Mouse (Mus musculus): ENCODE measurements around the gene Dennd4b.
"Not testable (repeated sequence)": the region's sequence is repeated elsewhere in the genome, so short reads cannot be mapped to it uniquely, and the experiment has no call there.

Gene Dennd4b

DNA sequence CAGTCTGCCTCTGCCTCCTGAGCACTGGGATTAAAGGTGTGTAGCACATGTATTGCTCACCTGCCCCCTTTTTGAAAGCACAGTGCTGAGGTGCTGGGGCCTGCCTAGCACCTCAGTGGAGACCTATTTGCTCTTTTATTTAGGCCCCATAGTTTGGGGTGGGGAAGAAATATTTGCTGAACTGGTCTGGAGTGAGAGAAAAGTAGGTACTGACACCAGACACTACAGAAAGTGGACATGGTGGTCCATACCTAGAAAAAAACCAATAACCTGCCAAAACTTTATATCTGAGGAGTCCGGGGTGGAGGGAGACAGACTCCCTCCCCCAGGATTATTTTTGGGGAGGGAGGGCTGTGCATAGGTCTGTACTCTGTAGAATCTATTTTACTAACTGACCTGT, 11.8 kb upstream of the Dennd4b start:
- not testable (repeated sequence) for DNase-seq (ENCODE audit: low read depth)

DNA sequence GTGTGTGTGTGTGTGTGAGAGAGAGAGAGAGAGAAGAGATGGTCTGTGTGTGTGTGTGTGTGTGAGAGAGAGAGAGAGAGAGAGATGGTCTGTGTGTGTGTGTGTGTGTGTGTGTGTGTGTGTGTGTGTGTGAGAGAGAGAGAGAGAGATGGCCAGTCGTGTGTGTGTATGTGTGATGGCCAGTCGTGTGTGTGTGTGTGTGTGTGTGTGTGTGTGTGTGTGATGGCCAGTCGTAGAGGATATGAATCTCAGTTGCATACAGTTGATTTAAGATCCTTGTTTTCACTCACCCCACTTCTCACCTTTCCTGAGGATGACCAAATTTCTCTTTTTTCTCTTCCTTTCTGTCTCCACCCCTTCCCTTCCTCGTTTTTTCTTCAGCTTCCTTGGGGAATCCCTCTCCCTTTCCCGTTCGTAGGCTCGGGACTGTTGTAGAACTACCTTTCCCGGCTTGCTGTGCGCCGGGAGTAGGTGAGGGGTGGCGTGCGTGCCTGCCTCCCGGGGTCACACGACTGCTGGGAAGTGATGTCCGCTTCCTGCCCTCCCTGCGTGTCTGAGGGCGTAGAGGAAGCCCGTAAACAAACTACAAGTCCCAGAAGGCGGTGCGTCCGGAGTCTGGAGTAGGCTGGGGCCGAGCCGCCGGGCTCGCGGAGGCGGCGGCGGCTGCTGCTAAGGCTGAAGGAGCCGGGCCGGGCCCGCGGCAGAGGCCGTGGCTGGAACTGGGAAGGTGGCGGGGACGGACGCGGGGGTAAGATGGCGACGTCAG, 11.1 kb upstream of the Dennd4b start, which contains the start of gene Crtc2:
Gene Crtc2, plus strand, starts transcription at position 511 of the 766 bp plus-strand sequence.
- peak; percentile 85 for DNase-seq (ENCODE audit: low read depth)

DNA sequence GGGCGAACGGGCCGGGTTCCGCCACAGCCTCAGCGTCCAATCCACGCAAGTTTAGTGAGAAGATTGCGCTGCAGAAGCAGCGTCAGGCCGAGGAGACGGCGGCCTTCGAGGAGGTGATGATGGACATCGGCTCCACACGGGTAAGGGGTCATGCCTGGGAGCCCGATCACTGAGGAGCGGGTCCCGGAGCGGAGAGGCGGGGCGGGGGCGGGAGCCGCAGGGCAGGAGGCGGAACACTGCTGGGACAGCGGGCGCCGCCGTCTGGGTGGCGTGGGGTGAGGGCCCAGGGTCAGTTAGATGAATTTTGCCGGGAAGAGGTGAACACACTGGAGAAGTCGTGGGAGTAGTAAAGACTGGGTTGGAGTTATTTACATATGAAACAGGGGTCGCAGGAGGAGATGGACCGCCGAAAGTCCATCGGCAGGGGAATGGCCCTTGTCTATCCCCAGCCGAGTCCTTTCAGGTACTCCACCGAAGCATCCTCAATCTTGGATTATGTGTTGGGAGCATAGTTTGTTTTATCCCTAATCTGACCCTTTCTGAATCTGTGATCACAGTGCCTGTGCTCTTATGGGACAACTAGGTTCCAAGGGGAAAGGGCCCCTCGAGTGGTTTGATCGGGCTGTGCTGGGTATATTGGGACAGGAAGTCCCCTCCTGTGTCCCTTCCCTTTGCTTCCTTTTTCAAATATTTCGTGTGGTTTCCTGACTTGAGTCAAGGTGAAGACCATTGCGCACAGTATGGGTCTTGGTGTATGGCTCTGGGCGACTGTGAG, 10.4 kb upstream of the Dennd4b start:
- no peak for DNase-seq (ENCODE audit: low read depth)

DNA sequence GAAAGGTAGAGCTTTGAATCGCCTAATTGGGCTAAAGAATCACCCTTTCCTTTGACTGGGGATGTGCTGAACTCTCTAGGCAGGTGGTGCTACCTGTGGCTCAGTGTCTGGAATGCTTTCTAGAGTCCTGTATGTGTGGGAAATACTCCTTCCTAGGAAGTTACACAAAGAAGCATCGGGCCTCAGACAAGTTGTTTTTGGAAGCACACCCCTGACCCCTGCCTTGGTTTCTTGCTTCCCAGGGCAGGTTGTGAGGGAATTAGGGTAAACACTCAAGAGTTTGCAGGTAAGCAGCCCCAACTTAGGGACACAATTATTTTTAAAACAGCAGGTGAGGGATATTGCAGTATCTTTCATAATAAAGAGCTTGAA, 9.8 kb upstream of the Dennd4b start:
- DNase-seq (ENCODE audit: low read depth) = no peak

DNA sequence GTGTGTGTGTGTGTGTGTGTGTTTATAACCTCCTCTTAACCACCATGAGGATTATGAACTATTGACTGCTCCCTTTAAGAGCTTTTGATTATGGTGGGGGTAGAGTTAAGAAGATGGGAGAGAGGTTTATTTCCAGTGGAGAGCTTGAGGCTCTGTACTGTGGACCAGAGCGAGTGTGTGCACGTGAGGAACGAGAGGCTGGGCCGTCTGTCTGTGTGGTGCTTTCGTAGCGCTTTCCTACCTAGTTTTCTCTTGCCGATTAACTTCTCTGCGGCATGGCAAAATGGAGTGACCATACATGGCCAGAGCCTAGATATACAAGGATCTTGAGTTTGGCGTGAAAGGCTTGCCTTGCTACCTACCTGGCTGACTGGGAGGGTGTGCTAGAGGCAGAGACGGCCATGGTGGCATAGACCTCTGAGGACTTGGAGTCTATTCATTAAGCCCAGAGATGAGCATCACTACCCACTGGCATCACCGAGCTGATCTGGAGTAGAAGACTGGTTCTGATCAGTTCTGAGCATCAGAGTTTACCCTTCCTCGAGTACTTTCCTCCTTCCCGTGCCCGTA, 9.1 kb upstream of the Dennd4b start:
- no peak for DNase-seq (ENCODE audit: low read depth)

DNA sequence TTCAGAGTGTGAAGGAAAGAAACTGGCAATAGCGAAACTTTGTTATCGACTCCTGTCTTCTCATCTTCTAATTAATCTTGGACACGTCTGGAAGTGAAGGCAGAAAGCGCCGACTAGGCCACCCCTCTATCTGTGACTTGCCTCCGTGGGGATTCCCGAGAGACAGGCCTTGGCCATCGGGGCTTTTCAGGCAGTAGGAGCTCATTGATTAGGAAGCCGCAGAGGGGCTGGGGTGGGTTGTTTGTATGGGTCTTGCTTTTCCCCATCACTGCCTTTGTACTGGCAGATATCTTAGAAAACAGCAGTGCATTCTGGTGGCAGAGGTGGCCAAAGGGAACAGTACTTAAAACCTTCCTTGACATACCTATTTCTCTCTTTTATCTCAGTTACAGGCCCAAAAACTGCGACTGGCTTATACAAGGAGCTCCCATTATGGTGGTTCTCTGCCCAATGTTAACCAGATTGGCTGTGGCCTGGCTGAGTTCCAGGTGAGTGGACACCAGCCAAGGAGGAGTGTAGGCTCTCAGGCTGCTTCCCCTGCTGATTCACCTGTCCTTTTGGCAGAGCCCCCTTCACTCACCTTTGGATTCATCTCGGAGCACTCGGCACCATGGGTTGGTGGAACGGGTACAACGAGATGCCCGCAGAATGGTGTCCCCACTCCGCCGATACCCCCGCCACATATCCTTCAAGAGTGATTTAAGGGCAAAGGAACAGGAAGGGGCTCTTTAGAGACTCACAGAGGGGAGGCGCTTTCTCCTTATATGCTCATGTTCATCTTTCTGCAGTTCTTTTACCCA, 8.1 kb upstream of the Dennd4b start:
- no peak for DNase-seq (ENCODE audit: low read depth)

DNA sequence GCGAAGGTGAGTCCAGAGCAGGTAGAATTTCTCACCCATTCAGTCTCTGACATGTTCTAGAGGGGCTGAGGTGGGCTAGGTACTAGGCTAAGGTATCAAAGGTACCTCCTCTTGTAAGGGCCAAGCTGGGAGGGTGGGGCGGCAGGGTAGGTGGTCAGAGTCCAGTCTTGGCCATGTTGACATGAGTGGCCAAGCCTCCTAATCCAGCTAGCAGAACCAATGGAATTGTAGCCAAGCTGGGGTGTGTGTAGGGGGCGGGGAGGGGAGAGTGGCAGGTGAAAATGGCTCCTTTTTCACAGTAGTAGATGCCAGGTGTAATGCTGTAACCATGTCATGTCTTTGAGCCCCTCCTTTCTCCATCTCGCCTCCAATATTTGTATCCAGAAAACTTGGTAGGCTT, 6.5 kb upstream of the Dennd4b start:
- no peak for DNase-seq (ENCODE audit: low read depth)

DNA sequence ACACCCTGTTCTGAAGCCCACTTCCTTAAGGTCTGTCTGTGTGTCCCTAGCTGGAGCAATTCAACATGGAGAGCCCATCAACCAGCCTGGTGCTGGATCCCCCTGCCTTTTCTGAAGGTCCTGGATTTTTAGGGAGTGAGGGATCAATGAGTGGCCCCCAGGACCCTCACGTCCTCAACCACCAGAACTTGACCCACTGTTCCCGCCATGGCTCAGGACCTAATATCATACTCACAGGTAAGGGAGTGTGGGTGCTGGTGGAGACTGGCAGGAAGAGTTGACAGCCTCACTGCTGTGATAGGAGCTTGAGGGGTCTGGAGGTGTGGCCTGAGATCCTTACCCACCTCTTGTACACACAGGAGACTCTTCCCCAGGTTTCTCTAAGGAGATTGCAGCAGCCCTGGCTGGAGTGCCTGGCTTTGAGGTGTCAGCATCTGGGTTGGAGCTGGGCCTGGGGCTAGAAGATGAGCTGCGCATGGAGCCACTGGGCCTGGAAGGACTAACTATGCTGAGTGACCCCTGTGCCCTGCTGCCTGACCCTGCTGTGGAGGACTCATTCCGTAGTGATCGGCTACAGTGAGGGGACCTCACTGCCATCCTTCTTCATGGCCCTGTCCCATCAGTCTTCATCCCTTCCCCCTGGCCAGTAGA, 1.7 kb upstream of the Dennd4b start:
- DNase-seq (ENCODE audit: low read depth) = no peak

DNA sequence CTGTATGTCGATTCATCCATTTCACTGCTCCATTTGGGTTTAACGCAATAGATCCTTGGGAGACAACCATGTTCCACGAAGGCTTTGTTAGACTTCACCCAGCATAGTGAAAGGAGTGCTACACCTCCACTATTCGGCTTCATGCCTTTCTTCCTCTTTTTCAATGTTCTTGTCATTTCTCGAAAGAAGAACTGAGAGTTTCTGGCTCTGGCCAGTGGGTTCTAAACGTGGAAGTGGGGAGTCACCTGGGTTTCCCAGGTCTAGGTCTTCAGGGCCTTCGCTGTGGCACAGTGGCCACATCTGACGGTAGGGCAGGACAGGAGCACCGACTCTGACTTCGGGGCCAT, 325 bp upstream of the Dennd4b start:
- DNase-seq (ENCODE audit: low read depth) = no peak

DNA sequence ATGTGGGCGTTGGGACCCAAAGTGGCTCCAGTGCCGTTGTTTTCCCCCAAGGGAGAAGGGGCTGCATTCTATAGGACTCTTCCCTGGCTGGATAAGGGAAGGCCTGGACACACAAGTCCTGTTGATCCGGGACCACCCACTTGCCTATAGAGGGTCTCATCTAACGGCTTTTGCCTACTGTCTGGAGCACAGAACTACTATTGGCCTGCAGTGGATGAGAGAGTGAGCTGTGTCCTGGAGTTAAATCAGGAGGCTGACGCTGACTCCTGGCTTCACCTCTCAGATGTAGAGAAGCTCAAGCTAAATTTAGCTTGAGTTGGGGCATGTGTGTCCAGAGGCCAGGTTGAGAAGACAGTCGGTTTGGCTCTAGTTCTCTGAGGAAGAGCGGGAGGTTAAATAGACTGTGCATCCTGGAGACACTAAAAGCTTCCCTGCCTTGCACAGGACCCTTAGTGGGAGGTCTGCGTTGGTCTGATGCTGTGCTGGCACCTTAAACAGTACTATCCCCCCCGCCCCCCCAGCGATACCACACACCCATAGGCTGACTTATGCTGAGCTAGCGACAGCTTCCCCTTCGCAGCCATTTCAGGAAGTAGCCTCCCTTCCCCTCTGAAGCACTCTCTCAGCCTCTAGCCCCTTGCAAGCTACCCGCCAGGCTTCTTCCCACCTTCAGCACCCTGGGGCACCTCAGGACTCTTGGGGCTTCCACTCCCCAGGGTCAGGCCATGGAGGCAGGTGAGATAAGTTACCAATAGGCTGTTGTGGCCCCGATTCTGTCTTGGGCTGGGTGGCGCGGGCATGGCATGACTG, 1.2 kb downstream of the Dennd4b start:
- peak; percentile 48 for DNase-seq (ENCODE audit: low read depth)

DNA sequence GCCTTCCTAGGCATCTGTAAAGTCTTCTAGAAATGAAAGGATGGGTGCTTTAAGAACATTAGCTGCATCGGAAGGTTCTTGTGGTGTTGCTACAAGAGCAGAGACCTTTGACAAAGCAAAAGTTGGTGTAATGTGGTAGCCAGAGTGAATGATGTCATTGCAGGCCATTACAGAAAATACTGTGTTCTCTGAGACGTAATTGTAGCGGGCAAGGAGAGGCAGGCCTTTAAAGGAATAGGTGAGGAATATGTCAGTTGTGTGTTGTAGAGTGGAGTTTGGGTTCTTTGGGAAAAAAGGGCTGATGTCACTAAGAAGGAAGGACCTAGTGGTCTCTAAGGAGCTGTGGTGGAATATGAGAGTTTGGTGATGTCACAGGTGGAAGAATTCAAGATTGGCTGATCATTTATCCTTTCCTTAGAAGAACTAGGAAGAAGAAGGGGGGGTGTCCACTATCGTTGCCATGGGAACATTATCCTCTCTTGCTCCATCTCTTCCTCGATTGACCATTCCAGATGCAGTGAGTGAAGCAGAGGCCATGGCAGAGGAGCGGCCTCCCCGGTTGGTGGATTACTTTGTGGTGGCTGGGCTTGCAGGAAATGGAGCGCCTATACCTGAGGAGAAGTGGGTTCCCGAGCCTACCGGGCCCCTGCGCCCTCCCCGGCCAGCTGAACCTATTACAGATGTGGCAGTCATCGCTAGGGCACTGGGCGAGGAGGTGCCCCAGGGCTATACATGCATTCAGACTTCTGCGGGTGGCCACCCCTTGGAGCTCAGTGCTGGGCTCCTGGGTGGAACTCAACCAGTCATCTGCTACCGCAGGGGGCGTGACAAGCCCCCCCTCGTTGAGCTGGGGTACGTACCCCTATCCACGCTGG, 2.2 kb downstream of the Dennd4b start:
- DNase-seq (ENCODE audit: low read depth) = no peak

DNA sequence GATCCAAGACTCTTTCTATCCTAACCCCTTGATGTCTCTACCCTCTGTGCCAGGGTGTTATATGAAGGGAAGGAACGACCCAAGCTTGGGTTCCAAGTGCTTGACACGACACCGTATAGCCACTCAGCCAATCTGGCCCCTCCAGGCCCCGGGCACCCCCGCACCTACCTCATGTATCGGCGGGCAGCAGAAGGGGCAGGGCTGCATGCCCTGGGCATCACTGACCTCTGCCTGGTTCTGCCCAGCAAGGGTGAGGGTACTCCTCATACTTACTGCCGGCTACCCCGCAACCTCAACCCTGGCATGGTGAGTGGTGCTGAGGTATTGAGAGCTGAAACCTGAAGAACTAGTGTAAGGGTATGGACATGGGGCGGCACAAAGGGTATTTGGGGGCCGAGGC, 3.2 kb downstream of the Dennd4b start:
- DNase-seq (ENCODE audit: low read depth) = no peak

DNA sequence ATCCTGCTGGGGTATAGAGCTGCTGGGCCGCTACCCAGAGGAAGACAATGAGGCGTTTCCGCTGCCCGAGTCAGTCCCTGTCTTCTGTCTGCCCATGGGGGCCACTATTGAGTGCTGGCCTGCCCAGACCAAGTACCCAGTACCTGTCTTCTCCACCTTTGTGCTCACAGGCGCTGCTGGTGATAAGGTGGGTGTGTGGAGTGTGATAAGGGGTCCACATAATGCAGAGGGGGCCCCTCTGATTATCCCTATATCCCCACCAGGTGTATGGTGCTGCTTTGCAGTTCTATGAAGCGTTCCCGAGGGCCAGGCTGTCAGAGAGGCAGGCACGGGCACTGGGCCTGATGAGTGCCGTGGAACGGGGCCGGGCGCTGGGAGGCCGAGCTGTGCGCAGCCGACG, 4.0 kb downstream of the Dennd4b start:
- DNase-seq (ENCODE audit: low read depth) = no peak

DNA sequence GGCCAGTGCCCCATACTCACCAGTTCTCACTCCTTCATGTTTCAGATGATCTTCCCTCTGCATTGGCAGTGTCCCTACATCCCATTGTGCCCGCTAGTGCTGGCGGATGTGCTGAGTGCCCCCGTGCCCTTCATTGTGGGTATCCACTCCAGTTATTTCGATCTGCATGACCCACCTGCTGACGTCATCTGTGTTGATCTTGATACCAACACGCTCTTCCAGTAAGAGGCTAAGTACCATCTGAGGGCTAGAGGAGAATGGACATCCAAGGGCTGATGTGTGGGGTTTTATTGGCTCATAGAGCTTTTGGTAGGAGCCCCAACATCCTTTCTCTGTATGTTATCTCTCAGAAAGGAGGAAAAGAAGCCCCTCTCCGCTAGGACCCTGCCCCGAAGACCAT, 5.8 kb downstream of the Dennd4b start:
- no peak for DNase-seq (ENCODE audit: low read depth)

DNA sequence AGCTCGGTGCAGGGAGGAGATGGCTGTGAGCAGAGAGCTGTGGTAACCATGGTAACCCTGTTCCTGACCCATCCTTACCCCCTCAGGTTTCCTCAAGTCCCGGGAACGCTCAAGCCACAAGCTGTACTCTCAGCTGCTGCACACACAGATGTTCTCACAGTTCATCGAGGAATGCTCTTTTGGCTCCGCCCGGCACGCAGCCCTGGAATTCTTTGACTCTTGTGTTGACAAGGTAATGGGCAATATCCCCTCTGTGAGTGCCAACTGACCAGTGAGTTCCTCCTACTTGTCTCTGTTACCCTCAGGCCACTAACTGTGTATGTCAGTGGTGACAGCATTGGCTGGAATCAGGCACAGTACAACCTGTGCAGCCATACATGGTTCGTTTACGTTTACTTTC, 7.2 kb downstream of the Dennd4b start:
- DNase-seq (ENCODE audit: low read depth) = no peak

DNA sequence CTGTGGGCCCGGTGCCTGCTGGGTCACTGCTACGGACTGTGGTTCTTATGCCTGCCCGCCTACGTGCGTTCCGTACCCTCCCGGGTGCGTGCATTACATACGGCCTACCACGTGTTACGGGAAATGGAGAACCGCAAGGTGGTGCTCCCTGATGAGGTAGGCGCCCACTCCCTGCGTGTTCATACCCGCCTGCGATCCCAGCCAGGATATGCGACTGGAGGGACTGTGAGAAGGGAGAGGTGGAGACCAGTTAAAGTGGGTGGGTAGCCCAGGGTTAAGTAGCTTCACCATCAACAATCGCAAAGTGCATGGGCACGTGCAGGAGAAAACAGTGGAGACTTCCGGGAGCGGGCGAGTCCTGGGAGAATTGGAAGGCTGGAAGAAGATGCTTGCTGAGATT, 8.9 kb downstream of the Dennd4b start:
- DNase-seq (ENCODE audit: low read depth) = no peak

DNA sequence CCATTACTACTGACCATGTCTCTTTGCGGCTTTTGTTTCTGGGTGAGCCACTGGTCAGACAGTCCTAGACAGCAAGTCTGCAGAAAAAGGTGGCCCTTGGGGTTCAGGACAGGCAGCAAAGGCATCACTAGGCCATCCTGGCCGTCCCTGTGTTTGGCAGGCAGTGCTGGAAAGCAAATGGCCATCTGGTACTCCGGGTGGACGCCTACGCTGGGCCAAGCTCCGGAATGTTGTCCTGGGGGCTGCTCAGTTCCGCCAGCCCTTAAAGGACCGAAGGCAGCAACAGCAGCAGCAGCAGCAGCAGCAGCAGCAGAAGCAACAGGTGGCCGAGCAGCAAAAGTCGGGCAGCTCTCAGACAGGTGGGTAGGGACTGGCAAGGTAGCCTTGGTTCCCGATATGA, 10.3 kb downstream of the Dennd4b start:
- no peak for DNase-seq (ENCODE audit: low read depth)

DNA sequence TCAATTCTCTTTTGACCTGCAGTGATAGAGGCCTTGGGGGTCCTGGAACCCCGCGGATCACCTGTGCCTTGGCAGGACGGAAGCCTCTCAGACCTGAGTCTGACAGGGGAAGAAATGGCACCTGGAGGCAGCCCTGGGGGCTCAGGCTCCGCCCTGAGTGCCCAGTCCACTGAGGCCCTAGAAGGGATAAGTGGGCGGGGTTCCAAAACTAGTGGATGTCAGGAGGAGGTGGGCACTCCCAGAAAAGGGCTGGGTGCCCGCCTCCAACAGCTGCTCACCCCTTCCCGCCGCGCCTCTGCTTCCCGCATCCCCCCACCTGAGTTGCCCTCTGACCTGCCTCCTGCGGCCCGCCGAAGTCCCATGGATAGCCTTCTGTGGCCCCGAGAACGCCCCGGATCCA, 11.9 kb downstream of the Dennd4b start:
- no peak for DNase-seq (ENCODE audit: low read depth)

DNA sequence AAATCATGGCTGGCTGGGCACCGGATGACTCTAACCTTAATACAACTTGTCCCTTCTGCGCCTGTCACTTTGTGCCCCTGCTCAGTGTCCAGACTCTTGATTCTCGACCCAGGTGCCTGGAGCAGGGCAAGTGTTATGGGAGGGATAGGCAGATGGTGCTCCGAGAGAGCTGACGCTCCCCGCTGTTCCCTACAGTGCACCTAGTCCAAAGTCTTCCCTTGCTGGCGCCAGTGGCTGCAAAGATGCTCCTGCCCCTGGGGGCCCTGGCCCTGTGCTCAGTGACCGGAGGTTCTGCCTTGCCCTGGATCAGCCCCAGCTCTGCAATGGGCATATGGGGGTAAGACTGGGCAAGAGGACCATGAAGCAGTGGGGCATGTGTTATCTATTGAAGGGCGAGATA, 12.8 kb downstream of the Dennd4b start:
- no peak for DNase-seq (ENCODE audit: low read depth)

DNA sequence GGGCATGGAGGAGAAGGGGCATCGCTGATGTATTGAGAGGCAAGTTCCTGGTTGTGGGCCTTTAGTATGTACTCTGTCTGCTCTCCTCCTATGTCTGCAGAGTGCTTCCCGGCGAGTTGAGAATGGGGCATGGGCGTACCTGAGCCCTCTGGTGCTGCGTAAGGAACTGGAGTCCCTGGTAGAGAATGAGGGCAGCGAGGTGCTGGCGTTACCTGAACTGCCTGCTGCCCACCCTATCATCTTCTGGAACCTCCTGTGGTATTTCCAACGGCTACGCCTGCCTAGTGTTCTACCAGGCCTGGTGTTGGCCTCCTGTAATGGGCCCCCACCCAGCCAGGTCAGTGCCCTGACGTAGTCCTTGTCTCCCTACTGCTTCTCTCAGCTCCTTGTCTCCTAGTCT, 13.2 kb downstream of the Dennd4b start:
- no peak for DNase-seq (ENCODE audit: low read depth)

All from c-Kit-positive CD71-negative TER-119-negative erythroid progenitor cells, embryonic 14.5 days (primary cell).